Mouse (Mus musculus) embryo, embryonic 11.5 days (tissue): Measurements from ENCODE around the gene Zfp169.
"Not testable (repeated sequence)": the region's sequence is repeated elsewhere in the genome, so short reads cannot be mapped to it uniquely, and the experiment has no call there.

Experiments
- DNase-seq: peaks from one replicate; pipeline ENCODE4 v3.0.0-alpha.2; 2012; ENCODE audit warnings: low read depth, low spot score

Zfp169 gene

DNA sequence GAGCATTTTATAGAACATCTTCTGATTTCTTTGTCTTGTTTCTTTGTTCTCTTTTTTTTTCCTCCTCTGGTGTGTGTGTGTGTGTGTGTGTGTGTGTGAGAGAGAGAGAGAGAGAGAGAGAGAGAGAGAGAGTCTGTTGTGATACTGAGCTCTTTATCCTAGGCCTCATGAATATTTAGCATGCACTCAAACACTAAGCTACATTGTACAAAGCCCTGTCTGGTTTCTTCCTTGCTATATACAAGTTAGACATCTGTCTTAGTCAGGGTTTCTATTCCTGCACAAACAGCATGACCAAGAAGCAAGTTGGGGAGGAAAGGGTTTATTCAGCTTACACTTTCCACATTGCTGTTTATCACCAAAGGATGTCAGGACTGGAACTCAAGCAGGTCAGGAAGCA, 5.9 kb upstream of the Zfp169 start:
- DNase-seq = not testable (repeated sequence)

GRCm38 (mm10) chr13:48515861-48516260, 2.6 kb upstream of the Zfp169 start:
- no peak for DNase-seq

- DNase-seq = no peak
These were observed 4.6 kb downstream of the Zfp169 start for GRCm38 (mm10) chr13:48508661-48509060.

DNA sequence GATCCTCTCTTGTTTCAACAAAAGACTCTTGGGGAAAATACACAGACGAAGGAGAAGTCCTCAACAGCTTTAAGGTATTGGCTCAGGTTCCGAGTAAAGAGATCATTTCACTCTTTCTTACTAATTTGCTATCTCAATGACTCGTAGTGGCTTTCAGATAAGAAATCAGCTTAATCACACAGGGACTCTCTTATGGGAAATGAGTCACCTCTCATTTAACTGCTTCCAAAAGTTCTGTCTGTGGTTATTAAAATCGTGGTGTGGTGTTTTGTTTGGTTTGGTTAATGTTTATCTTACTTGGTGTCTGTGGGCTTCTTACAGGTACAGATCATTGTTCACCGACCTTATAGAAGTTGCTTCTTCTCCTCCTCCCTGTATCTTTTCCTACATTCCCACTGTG, 10.8 kb downstream of the Zfp169 start:
- no peak for DNase-seq

DNA sequence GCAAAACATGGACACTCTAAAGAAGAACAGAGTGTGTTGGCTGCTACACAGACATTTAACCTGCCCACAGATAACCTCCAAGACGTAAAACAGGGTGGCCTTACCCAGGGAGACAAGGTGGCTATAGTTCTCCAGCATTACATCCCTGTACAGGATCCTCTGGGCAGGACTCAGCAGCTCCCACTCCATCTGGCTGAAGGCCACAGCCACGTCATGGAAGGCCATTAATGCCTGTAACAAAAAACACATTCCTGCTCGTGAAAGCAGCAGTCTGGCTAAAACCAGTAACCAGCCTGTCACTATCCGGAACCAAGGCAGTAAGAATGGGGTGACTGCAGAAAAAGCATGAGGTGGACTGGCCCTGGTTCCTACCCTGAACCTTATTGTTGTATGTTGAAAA, 14.6 kb downstream of the Zfp169 start:
- DNase-seq = no peak

- peak; percentile 51 for DNase-seq
These were observed 15.5 kb downstream of the Zfp169 start for GRCm38 (mm10) chr13:48497693-48498221.

- no peak for DNase-seq
These were observed 20.1 kb downstream of the Zfp169 start for GRCm38 (mm10) chr13:48493183-48493582.

DNA sequence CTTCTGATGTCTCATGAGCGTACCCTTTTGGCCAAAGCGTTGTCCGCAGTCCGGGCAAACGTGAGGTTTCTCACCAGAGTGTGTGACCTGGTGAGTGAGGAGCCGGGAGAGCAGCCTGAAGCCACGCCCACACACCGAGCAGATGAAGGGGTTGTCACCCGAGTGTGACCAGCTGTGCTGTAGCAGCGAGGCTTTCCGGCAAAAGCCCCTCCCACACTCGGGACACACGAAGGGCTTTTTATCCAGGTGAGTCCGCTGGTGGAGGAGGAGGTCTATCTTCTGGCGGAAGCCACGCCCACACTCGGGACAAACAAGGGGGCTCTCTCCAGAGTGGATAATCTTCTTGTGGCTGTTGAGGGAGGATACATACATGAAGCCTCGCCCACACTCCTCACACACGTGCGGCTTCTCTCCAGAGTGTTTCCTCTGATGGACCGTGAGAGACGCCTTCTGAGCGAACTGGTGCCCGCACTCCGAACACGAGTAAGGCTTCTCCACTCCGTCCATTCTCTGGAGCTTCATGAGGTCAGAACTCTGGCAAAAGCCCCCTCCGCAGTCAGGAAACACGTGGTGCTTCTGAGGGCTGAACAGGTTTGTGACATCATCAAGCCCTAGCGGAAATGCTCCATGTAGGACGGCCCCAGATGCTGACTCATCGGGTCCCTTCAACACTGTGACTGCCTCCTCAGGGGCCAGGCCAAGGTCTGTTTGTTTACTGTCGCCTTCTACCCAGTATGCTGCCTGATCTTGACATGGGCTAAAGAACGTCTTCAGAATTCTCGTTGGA, 22.7 kb downstream of the Zfp169 start:
- DNase-seq = no peak

GRCm38 (mm10) chr13:48483606-48484005, 29.6 kb downstream of the Zfp169 start:
- DNase-seq = no peak

DNA sequence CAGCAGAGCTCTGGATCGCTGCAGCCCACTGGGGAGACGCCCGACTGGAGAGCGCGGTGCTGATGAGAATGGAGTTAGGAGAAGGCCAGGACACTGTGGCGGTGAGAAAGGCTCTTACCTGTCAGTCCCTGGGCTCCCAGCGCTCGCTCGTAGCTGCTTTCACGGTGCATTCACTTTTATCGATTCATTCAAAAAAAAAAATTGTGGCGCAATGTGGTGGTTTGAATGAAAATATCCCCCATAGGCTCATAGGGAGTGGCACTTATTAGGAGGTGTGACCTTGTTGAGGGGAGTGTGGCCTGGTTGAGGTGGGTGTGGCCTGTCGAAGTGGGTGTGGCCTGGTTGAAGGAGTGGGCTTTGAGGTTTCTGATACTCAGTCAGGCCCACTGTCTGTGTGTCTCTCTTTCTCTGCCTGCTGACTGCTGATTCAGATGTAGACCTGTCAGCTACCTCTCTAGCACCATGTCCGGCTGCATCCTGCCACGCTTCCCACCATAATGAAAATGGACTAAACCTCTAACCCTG, 44.5 kb downstream of the Zfp169 start:
- no peak for DNase-seq

DNA sequence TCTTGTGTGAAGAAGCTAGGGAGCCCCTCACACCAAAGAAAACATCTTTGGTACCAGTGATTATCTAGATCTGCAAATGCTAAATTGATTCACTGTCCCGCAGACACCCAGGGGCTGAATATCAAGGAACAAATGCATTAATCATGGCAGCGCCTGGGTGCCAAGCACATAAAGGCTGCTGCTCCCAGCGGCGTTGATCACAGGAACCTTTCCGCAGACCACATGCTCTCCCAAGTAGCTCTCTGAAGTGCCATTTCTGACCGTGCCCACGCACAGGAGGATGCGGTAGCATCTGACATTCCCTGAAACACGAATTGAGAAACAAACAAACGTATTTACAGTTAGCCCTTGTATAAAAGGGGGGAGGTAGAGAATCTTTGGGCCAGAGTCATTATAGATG, 47.1 kb downstream of the Zfp169 start:
- DNase-seq = no peak

GRCm38 (mm10) chr13:48464170-48464569, 49.1 kb downstream of the Zfp169 start:
- peak; percentile 75 for DNase-seq

DNA sequence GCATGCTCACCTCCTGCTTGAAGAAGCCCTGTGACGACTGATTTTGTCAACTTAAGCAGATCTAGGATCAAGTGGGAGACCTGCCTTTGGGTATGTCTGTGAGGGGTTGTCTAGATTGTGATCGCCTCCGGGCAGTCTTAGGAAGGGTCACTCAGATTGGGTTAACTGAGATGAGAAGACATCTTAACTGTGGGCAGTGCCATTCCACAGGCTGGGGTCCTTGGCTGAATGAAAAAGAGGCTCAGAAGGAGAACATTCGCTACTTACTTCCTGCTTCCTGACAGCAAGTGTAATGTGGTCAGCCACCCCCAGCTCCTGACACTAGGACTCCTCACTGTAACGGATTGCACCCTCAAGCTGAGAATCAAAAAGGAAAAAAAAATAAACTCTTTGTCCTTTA, 54.0 kb downstream of the Zfp169 start:
- no peak for DNase-seq

DNA sequence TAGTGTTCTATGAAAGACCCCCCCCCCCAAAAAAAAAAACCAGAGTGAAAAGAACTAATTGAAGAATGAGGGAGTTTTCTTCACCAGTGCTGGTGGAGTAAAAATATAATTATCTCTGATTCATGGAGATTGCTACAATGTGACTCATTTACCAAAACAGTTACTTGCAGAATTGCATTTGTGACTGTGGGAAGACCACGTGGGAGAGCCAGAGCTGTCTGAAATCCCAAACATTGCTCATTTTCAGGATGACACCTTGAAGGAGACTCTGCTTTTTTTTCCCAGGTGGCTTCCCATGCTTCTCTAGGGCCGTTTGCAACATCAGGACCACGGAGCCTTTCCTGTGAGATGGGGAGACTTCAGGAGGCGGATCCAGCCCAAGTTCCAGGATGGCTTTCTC, 65.1 kb downstream of the Zfp169 start:
- no peak for DNase-seq

DNA sequence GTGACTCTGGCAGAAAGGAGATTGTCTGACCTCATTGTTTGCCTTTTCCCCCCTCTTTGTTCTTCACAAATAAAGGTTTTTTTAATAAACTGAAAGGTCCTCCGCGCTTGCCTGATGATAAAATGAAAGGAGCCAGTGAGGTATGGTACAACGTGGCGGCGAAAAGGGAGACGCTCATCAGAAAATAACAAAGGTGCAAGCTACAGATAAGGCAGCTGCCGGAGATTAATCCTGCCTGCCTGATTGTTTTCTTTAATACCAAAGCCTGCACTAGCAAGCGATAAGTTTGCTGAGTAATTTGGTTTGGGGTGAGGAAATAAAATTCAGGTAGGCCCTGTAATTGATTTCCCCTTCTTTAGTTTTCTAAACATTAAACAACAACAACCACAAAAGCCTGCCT, 69.3 kb downstream of the Zfp169 start:
- DNase-seq = no peak

GRCm38 (mm10) chr13:48438321-48438720, 74.9 kb downstream of the Zfp169 start:
- no peak for DNase-seq
